Mouse (Mus musculus) right cerebral cortex, postnatal 14 days (tissue): Measurements from ENCODE around the gene Aaas.

Experiments
- DNase-seq: peaks from one replicate; pipeline ENCODE4 v3.0.0; 2022

Gene Aaas

GRCm38 (mm10) chr15:102302542-102302941, 48.0 kb downstream of the Aaas start:
- DNase-seq: no peak

GRCm38 (mm10) chr15:102296368-102297006, 54.1 kb downstream of the Aaas start:
- DNase-seq: no peak

DNA sequence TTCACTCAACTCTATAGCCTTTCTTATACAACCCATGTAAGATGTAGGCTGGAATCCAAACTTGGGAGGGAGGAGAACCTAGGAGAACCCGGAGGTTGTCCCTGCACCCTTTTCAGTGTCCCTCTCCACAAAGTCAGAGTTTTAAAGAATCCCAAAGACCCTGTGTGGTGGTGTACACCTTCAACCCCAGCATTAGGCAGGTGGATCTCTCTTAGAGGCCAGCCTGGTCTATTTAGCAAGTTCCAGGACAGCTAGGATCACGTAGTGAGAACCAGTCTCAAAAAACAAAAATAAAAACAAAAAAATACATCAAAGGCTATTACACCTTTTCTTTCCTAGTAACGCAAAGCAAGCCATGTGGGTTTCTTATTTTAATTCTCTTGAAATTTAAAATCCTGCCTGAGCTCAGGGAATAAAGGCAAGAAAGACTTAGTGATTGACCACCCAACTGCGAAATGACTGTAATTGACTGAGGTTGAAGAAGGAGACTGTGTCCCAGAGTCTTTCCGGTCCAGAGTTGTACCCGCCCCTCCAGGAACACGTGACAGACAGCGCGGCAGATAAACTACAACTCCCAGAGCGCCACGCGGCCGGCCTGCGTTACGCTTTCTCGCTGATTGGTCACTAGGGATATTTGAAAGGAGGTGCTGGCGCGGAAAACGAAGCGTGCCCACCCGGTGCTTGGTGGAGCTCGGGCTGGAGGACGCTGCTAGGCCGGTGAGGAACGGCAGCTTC, 54.8 kb downstream of the Aaas start, which contains the start of gene Espl1:
Gene Espl1 (plus strand): TSS at position 634 of the 735 bp plus-strand sequence.
- peak; percentile 92 for DNase-seq
